Mouse (Mus musculus): ENCODE results near the gene Map1lc3a. TPM values are rescaled to one million over a fixed set of nuclear protein-coding genes. Genes with fewer than 3 reads are reported as not detected.

Gene Map1lc3a
- polyA plus RNA-seq (2015; fragmentation: Nextera tagmentation; extraction: Ambion mirVana), result 158 and 168 TPM in 2 replicates

- H3K36me3 ChIP-seq (ENCODE audit: control insufficient read depth, insufficient read depth), result peaks cover 3% of the 10 kb centered on the region; the same call in 1 of the 2 replicates
- peak within 1 kb of the TSS; percentile 78 for H3K27ac ChIP-seq (ENCODE audit: low read depth, low read length)
- TF ChIP-seq CTCF (IDR thresholded peaks at IDR 0.05; ENCODE audit: low read depth), result no peak
- H3K4me2 ChIP-seq (replicated peaks; ENCODE audit: low read depth), result peak within 1 kb of the TSS; percentile 81
- H3K27me3 ChIP-seq (replicated peaks; ENCODE audit: control insufficient read depth, insufficient read depth, low read length), result no peaks in the 10 kb centered on the region
- peak within 1 kb of the TSS; percentile 83 for H3K4me3 ChIP-seq (ENCODE audit: low read depth, low read length)
- 0 out of 2 replicates have a peak, but pooled peaks cover 3% of the 10 kb centered on the region for H3K4me1 ChIP-seq (replicated peaks; ENCODE audit: control insufficient read depth, insufficient read depth, low read length)
- under 1% methylated on average over 46 of the region's 47 CpGs for WGBS
- peak within 1 kb of the TSS; percentile 92 for H3K9ac ChIP-seq (ENCODE audit: low read depth, low read length)
- ATAC-seq, result peak; percentile 93
- H3K9me3 ChIP-seq (ENCODE audit: control insufficient read depth), result no peaks in the 10 kb centered on the region
Measured at GRCm38 (mm10) chr2:155276195-155276594, at the start of gene Map1lc3a. Map1lc3a (plus strand) TSS chr2:155276297.

GRCm38 (mm10) chr2:155235746-155236361, 40.2 kb upstream of the Map1lc3a start:
- Histone ChIP-seq H3K27me3 (replicated peaks; ENCODE audit: control insufficient read depth, insufficient read depth, low read length) (no peaks in the 10 kb centered on the region), H3K27ac (ENCODE audit: low read depth, low read length) (no peak overlapping the region), H3K9me3 (ENCODE audit: control insufficient read depth) (no peaks in the 10 kb centered on the region), H3K9ac (ENCODE audit: low read depth, low read length) (peak overlapping the region; percentile 88), H3K4me3 (ENCODE audit: low read depth, low read length) (peak overlapping the region; percentile 94), H3K4me2 (replicated peaks; ENCODE audit: low read depth) (peak overlapping the region; percentile 71), H3K4me1 (replicated peaks; ENCODE audit: control insufficient read depth, insufficient read depth, low read length) (peaks cover 11% of the 10 kb centered on the region), H3K36me3 (ENCODE audit: control insufficient read depth, insufficient read depth) (no peaks in the 10 kb centered on the region; the same call in 1 of the 2 replicates)
- TF ChIP-seq CTCF (IDR thresholded peaks at IDR 0.05; ENCODE audit: low read depth), result no peak
- whole genome bisulfite sequencing, result 4% methylated on average over 13 of the region's 13 CpGs
- ATAC-seq, result peak; percentile 69

- H3K4me3 ChIP-seq (ENCODE audit: low read depth, low read length), result peak within 1 kb of the TSS; percentile 94
- no peaks in the 10 kb centered on the region for H3K9me3 ChIP-seq (ENCODE audit: control insufficient read depth)
- peaks cover 11% of the 10 kb centered on the region for H3K4me1 ChIP-seq (replicated peaks; ENCODE audit: control insufficient read depth, insufficient read depth, low read length)
- H3K27ac ChIP-seq (ENCODE audit: low read depth, low read length), result peak within 1 kb of the TSS; percentile 77
- no peaks in the 10 kb centered on the region; the same call in 1 of the 2 replicates for H3K36me3 ChIP-seq (ENCODE audit: control insufficient read depth, insufficient read depth)
- under 1% methylated on average over 50 of the region's 50 CpGs for WGBS
- H3K9ac ChIP-seq (ENCODE audit: low read depth, low read length), result peak within 1 kb of the TSS; percentile 88
- H3K27me3 ChIP-seq (replicated peaks; ENCODE audit: control insufficient read depth, insufficient read depth, low read length), result no peaks in the 10 kb centered on the region
- peak; percentile 51 for TF ChIP-seq CTCF (IDR thresholded peaks at IDR 0.05; ENCODE audit: low read depth)
- peak within 1 kb of the TSS; percentile 71 for H3K4me2 ChIP-seq (replicated peaks; ENCODE audit: low read depth)
- peak; percentile 97 for ATAC-seq
Measured at GRCm38 (mm10) chr2:155236362-155236992, 39.6 kb upstream of the Map1lc3a start, which contains the start of gene Dynlrb1. Dynlrb1 (plus strand) TSS chr2:155236533.

- Histone ChIP-seq H3K36me3 (ENCODE audit: control insufficient read depth, insufficient read depth) (no peaks in the 10 kb centered on the region; the same call in 1 of the 2 replicates), H3K4me3 (ENCODE audit: low read depth, low read length) (peak overlapping the region; percentile 94), H3K27ac (ENCODE audit: low read depth, low read length) (peak overlapping the region; percentile 77; the same call in 1 of the 2 replicates), H3K27me3 (replicated peaks; ENCODE audit: control insufficient read depth, insufficient read depth, low read length) (no peaks in the 10 kb centered on the region), H3K9me3 (ENCODE audit: control insufficient read depth) (no peaks in the 10 kb centered on the region), H3K4me2 (replicated peaks; ENCODE audit: low read depth) (peak overlapping the region; percentile 71), H3K9ac (ENCODE audit: low read depth, low read length) (peak overlapping the region; percentile 88), H3K4me1 (replicated peaks; ENCODE audit: control insufficient read depth, insufficient read depth, low read length) (peaks cover 11% of the 10 kb centered on the region)
- ATAC-seq, result no peak
- no peak for TF ChIP-seq CTCF (IDR thresholded peaks at IDR 0.05; ENCODE audit: low read depth)
- 5% methylated on average over 4 of the region's 4 CpGs for WGBS
Measured at GRCm38 (mm10) chr2:155237276-155237675, 38.8 kb upstream of the Map1lc3a start.

- no peak overlapping the region for H3K4me3 ChIP-seq (ENCODE audit: low read depth, low read length)
- peaks cover 35% of the 10 kb centered on the region for H3K36me3 ChIP-seq (ENCODE audit: control insufficient read depth, insufficient read depth)
- H3K9me3 ChIP-seq (ENCODE audit: control insufficient read depth), result no peaks in the 10 kb centered on the region
- H3K4me1 ChIP-seq (replicated peaks; ENCODE audit: control insufficient read depth, insufficient read depth, low read length), result peaks cover 7% of the 10 kb centered on the region
- peak; percentile 66 for TF ChIP-seq CTCF (IDR thresholded peaks at IDR 0.05; ENCODE audit: low read depth)
- no peaks in the 10 kb centered on the region for H3K27me3 ChIP-seq (replicated peaks; ENCODE audit: control insufficient read depth, insufficient read depth, low read length)
- 64% methylated on average over 4 of the region's 4 CpGs for WGBS
- ATAC-seq, result no peak
- H3K4me2 ChIP-seq (replicated peaks; ENCODE audit: low read depth), result no peak overlapping the region
- no peak overlapping the region; the same call in 1 of the 2 replicates for H3K27ac ChIP-seq (ENCODE audit: low read depth, low read length)
- no peak overlapping the region for H3K9ac ChIP-seq (ENCODE audit: low read depth, low read length)
Measured at GRCm38 (mm10) chr2:155240915-155241314, 35.2 kb upstream of the Map1lc3a start.

- Histone ChIP-seq H3K27me3 (replicated peaks; ENCODE audit: control insufficient read depth, insufficient read depth, low read length) (no peaks in the 10 kb centered on the region), H3K9me3 (ENCODE audit: control insufficient read depth) (no peaks in the 10 kb centered on the region), H3K36me3 (ENCODE audit: control insufficient read depth, insufficient read depth) (peaks cover 50% of the 10 kb centered on the region), H3K4me2 (replicated peaks; ENCODE audit: low read depth) (no peak overlapping the region), H3K9ac (ENCODE audit: low read depth, low read length) (no peak overlapping the region), H3K4me1 (replicated peaks; ENCODE audit: control insufficient read depth, insufficient read depth, low read length) (peaks cover 5% of the 10 kb centered on the region), H3K27ac (ENCODE audit: low read depth, low read length) (no peak overlapping the region), H3K4me3 (ENCODE audit: low read depth, low read length) (no peak overlapping the region)
- no peak for ATAC-seq
- 80% methylated on average over 7 of the region's 7 CpGs for WGBS
- no peak for TF ChIP-seq CTCF (IDR thresholded peaks at IDR 0.05; ENCODE audit: low read depth)
Measured at GRCm38 (mm10) chr2:155242296-155242855, 33.7 kb upstream of the Map1lc3a start.
